ENCODE assay signal across 14 mouse cellular contexts in genomic region chr3:96398911-96399310, GRCm38 (mm10). TPM values are rescaled to one million over a fixed set of nuclear protein-coding genes. Genes with fewer than 3 reads are reported as not detected.
A peak's percentile ranks its signal among the peaks of the same experiment; 100 is the strongest.
DNase-seq lines count a peak whose midpoint lies in the region; ATAC-seq and TF ChIP-seq lines count a peak whose summit lies in the region.
"Had no signal": no experiment of that assay in that cellular context is flagged by ENCODE, and none has a peak within 500 bp of the region (broad histone marks: within the 10 kb centered on the region; RNA-seq: fewer than 3 reads in every experiment).

No protein-coding gene starts in this region.

- no peaks in the 10 kb centered on the region for H3K4me1 ChIP-seq in liver, adult 2 months (ENCODE audit: control insufficient read depth, insufficient read depth, low read length)
- H3K4me1 ChIP-seq in kidney, embryonic 14.5 days (ENCODE audit: control insufficient read depth, insufficient read depth, low read length) = no peaks in the 10 kb centered on the region

- no peak overlapping the region for H3K4me2 ChIP-seq in kidney, embryonic 14.5 days (replicated peaks; ENCODE audit: low read depth, low read length)

- no peaks in the 10 kb centered on the region for H3K36me3 ChIP-seq in liver, adult 2 months (ENCODE audit: control insufficient read depth, insufficient read depth, low read length)
- no peaks in the 10 kb centered on the region for H3K36me3 ChIP-seq in kidney, embryonic 14.5 days (ENCODE audit: control insufficient read depth, insufficient read depth, low read length)
- H3K36me3 ChIP-seq: hindbrain, embryonic 10.5 days had no signal

- no peak for TF ChIP-seq POLR2A in liver, adult 2 months (IDR thresholded peaks at IDR 0.05; ENCODE audit: extremely low read depth, insufficient read depth, low read length)

- H3K27me3 ChIP-seq in liver, adult 2 months (ENCODE audit: control insufficient read depth, insufficient read depth, low read length) = peaks cover 28% of the 10 kb centered on the region
- peaks cover 95% of the 10 kb centered on the region for H3K27me3 ChIP-seq in kidney, embryonic 14.5 days (ENCODE audit: control insufficient read depth, insufficient read depth, low read length)

- no peak overlapping the region for H3K4me3 ChIP-seq in liver, adult 2 months (ENCODE audit: insufficient read depth, low read depth, low read length)
- no peak overlapping the region for H3K4me3 ChIP-seq in kidney, embryonic 14.5 days (ENCODE audit: low read length)
- H3K4me3 ChIP-seq: hindbrain, embryonic 10.5 days had no signal

- no peak for ATAC-seq in kidney, embryonic 14.5 days (ENCODE audit: low FRiP score, low TSS enrichment)
- ATAC-seq: midbrain, embryonic 16.5 days had no signal

- H3K9me3 ChIP-seq in kidney, embryonic 14.5 days (ENCODE audit: control insufficient read depth, low read length) = no peaks in the 10 kb centered on the region
- H3K9me3 ChIP-seq: hindbrain, embryonic 10.5 days had no signal

- TF ChIP-seq CTCF in liver, adult 2 months (IDR thresholded peaks at IDR 0.05; ENCODE audit: low read depth, low read length) = no peak

- intact Hi-C loops in heart, postnatal 36 days (cut with DNase I) = no loop called here

- WGBS in liver, adult 2 months = 10% methylated on average over 5 of the region's 5 CpGs
- 3% methylated on average over 5 of the region's 5 CpGs for WGBS in kidney, embryonic 14.5 days

- peak; percentile 12 for DNase-seq in heart, adult 8-10 months (ENCODE audit: low spot score)
- DNase-seq in heart, postnatal 36 days = no peak
- DNase-seq in 416B (ENCODE audit: low read depth) = peak; percentile 47
- DNase-seq in R1 (ENCODE audit: low read depth, low spot score) = peak; percentile 84
- peak; percentile 11 for DNase-seq in liver, adult 2 months (ENCODE audit: extremely low read depth, low read depth, low spot score)
- DNase-seq in urinary bladder, adult 2 months (ENCODE audit: low spot score) = no peak
- DNase-seq in ovary, adult 18-20 months (ENCODE audit: low spot score) = no peak
- DNase-seq: cerebellum, postnatal 25 days; kidney, adult 11 months; left cerebral cortex, postnatal 4 days; lung, postnatal 14 days had no signal

- H3K9ac ChIP-seq in liver, adult 2 months (ENCODE audit: low read depth, low read length) = no peak overlapping the region
- no peak overlapping the region for H3K9ac ChIP-seq in kidney, embryonic 14.5 days (ENCODE audit: low read depth, low read length)

- no peaks in the 10 kb centered on the region for H3K79me2 ChIP-seq in liver, adult 2 months (ENCODE audit: control insufficient read depth, insufficient read depth, low read length)

- H3K27ac ChIP-seq in liver, adult 2 months (replicated peaks; ENCODE audit: insufficient read depth, low read depth, low read length) = no peak overlapping the region
- H3K27ac ChIP-seq in kidney, embryonic 14.5 days (ENCODE audit: low read depth, low read length) = no peak overlapping the region
- H3K27ac ChIP-seq: hindbrain, embryonic 10.5 days had no signal

RNA-seq across cellular contexts. Expression of gene BC107364, which starts 53.2 kb away (rescaled TPM):
- total RNA-seq in heart, adult 8-10 months (2022) = not detected
- not detected for total RNA-seq in heart, postnatal 36 days (2021)
- total RNA-seq in liver, adult 2 months (2014; rRNA removed) = not detected in 2 replicates
- not detected in 2 replicates for polyA plus RNA-seq in liver, adult 2 months (2012; rRNA removed)
- 0.15 and 0.29 TPM in 2 replicates for polyA plus RNA-seq in urinary bladder, adult 2 months (2012; rRNA removed)
- 0.20 TPM in 1 of 2 replicates, not detected in the other for polyA plus RNA-seq in kidney, embryonic 14.5 days (2014; fragmentation: Nextera tagmentation; extraction: Ambion mirVana)
- total RNA-seq: left cerebral cortex, postnatal 4 days had no signal
- polyA plus RNA-seq: hindbrain, embryonic 10.5 days; midbrain, embryonic 16.5 days had no signal

Comparison
In these comparisons a context has a peak if more than half of its experiments do, and no peak if none do; other contexts are left out.
1. DNase-seq: peak in heart, adult 8-10 months (single experiment), 416B (single experiment), R1 (single experiment) and liver, adult 2 months (single experiment); none in heart, postnatal 36 days (0 of 2), urinary bladder, adult 2 months (single experiment) and ovary, adult 18-20 months (single experiment).